Mouse (Mus musculus): ENCODE measurements around the gene As3mt. TPM values are rescaled to one million over a fixed set of nuclear protein-coding genes. Genes with fewer than 3 reads are reported as not detected.
A peak's percentile ranks its signal among the peaks of the same experiment; 100 is the strongest.
"Not testable (repeated sequence)": the region's sequence is repeated elsewhere in the genome, so short reads cannot be mapped to it uniquely, and the experiment has no call there.

As3mt gene
- polyA plus RNA-seq, 1 experiment: 0.74 TPM

DNA sequence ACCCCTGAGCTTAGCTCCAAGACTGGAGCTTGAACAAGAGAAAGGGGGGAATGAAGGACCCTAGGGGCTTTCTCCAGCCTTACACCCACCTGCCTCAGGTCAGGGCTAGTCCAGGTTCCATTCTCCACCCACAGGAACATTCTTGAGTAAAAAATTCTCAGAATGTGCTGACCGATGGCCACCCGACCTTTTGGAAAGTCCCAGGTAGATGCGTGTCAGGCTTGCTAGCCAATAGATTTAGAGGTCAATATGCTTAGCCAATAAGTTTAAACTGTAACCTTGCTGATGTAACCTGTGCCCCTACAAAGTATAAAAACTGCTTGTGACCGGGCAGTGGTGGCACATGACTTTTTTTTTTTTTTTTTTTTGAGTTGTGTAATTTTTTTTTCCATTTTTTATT, 49.0 kb downstream of the As3mt start:
- Histone ChIP-seq H3K27me3 (ENCODE audit: control insufficient read depth, insufficient read depth, insufficient read length) (peaks cover under 1% of the 10 kb centered on the region), H3K4me3 (ENCODE audit: insufficient read depth, poor library complexity, severe bottlenecking) (no peak overlapping the region), H3K79me2 (ENCODE audit: control insufficient read depth, insufficient read depth) (no peaks in the 10 kb centered on the region), H3K79me3 (ENCODE audit: low read depth) (no peaks in the 10 kb centered on the region), H3K36me3 (ENCODE audit: control insufficient read depth, insufficient read depth) (no peaks in the 10 kb centered on the region), H3ac (ENCODE audit: control insufficient read depth, insufficient read length, low read depth) (no peak overlapping the region)
- TF ChIP-seq MAX (IDR thresholded peaks at IDR 0.05): no peak

- TF ChIP-seq CTCF (IDR thresholded peaks at IDR 0.05; ENCODE audit: control insufficient read depth, insufficient read depth, insufficient read length) (no peak), MAX (IDR thresholded peaks at IDR 0.05) (no peak), FOSL1 (IDR thresholded peaks at IDR 0.05; ENCODE audit: insufficient read depth, low read length, poor library complexity, severe bottlenecking) (no peak), CEBPB (IDR thresholded peaks at IDR 0.05; ENCODE audit: low read depth) (no peak), MYOD1 (IDR thresholded peaks at IDR 0.05; ENCODE audit: control insufficient read depth, insufficient read length, low read depth) (no peak), USF1 (IDR thresholded peaks at IDR 0.05; ENCODE audit: low read depth) (no peak), MYOG (IDR thresholded peaks at IDR 0.05; ENCODE audit: control insufficient read depth, extremely low read depth, insufficient read length) (no peak)
- H3K27me3 ChIP-seq (ENCODE audit: control insufficient read depth, insufficient read depth, insufficient read length): no peaks in the 10 kb centered on the region
- H3K36me3 ChIP-seq (ENCODE audit: control insufficient read depth, insufficient read depth): no peaks in the 10 kb centered on the region
- no peaks in the 10 kb centered on the region for H3K79me3 ChIP-seq (ENCODE audit: low read depth)
- H3K79me2 ChIP-seq (ENCODE audit: control insufficient read depth, insufficient read depth): peaks cover 7% of the 10 kb centered on the region
- H3ac ChIP-seq (ENCODE audit: control insufficient read depth, insufficient read length, low read depth): no peak overlapping the region
- H3K4me3 ChIP-seq (ENCODE audit: insufficient read depth, poor library complexity, severe bottlenecking): no peak overlapping the region
These were observed 51.8 kb downstream of the As3mt start for GRCm38 (mm10) chr19:46759096-46759495.

GRCm38 (mm10) chr19:46759909-46760308, 52.7 kb downstream of the As3mt start:
- H3K36me3 ChIP-seq (ENCODE audit: control insufficient read depth, insufficient read depth); H3K27me3 ChIP-seq (ENCODE audit: control insufficient read depth, insufficient read depth, insufficient read length); H3K4me3 ChIP-seq (ENCODE audit: insufficient read depth, poor library complexity, severe bottlenecking); H3K79me3 ChIP-seq (ENCODE audit: low read depth); H3ac ChIP-seq (ENCODE audit: control insufficient read depth, insufficient read length, low read depth); H3K79me2 ChIP-seq (ENCODE audit: control insufficient read depth, insufficient read depth): not testable (repeated sequence)

- TF ChIP-seq FOSL1 (IDR thresholded peaks at IDR 0.05; ENCODE audit: insufficient read depth, low read length, poor library complexity, severe bottlenecking) (no peak), CEBPB (IDR thresholded peaks at IDR 0.05; ENCODE audit: low read depth) (no peak), MYOG (IDR thresholded peaks at IDR 0.05; ENCODE audit: control insufficient read depth, extremely low read depth, insufficient read length) (no peak), MAX (IDR thresholded peaks at IDR 0.05) (no peak), MYOD1 (IDR thresholded peaks at IDR 0.05; ENCODE audit: control insufficient read depth, insufficient read length, low read depth) (no peak), CTCF (IDR thresholded peaks at IDR 0.05; ENCODE audit: control insufficient read depth, insufficient read depth, insufficient read length) (peak; percentile 96)
- Histone ChIP-seq H3K79me2 (ENCODE audit: control insufficient read depth, insufficient read depth) (peaks cover 7% of the 10 kb centered on the region), H3K79me3 (ENCODE audit: low read depth) (no peaks in the 10 kb centered on the region), H3ac (ENCODE audit: control insufficient read depth, insufficient read length, low read depth) (no peak overlapping the region), H3K36me3 (ENCODE audit: control insufficient read depth, insufficient read depth) (no peaks in the 10 kb centered on the region), H3K27me3 (ENCODE audit: control insufficient read depth, insufficient read depth, insufficient read length) (no peaks in the 10 kb centered on the region), H3K4me3 (ENCODE audit: insufficient read depth, poor library complexity, severe bottlenecking) (no peak overlapping the region)
These were observed 53.3 kb downstream of the As3mt start for GRCm38 (mm10) chr19:46760375-46761160.

GRCm38 (mm10) chr19:46761247-46761946, 54.1 kb downstream of the As3mt start, which contains the start of gene Cnnm2:
TSS of gene Cnnm2 (plus strand) at chr19:46761596.
- peak within 1 kb of the TSS; percentile 84 for H3K4me3 ChIP-seq (ENCODE audit: insufficient read depth, poor library complexity, severe bottlenecking)
- TF ChIP-seq FOSL1 (IDR thresholded peaks at IDR 0.05; ENCODE audit: insufficient read depth, low read length, poor library complexity, severe bottlenecking): no peak
- no peak for TF ChIP-seq MYOD1 (IDR thresholded peaks at IDR 0.05; ENCODE audit: control insufficient read depth, insufficient read length, low read depth)
- peak; percentile 60 for TF ChIP-seq USF1 (IDR thresholded peaks at IDR 0.05; ENCODE audit: low read depth)
- TF ChIP-seq MAX (IDR thresholded peaks at IDR 0.05): peak; percentile 93
- no peak for TF ChIP-seq CTCF (IDR thresholded peaks at IDR 0.05; ENCODE audit: control insufficient read depth, insufficient read depth, insufficient read length)
- no peak for TF ChIP-seq MYOG (IDR thresholded peaks at IDR 0.05; ENCODE audit: control insufficient read depth, extremely low read depth, insufficient read length)
- no peak for TF ChIP-seq CEBPB (IDR thresholded peaks at IDR 0.05; ENCODE audit: low read depth)
- H3K79me2 ChIP-seq (ENCODE audit: control insufficient read depth, insufficient read depth): peaks cover 7% of the 10 kb centered on the region
- H3K79me3 ChIP-seq (ENCODE audit: low read depth): no peaks in the 10 kb centered on the region
- H3K36me3 ChIP-seq (ENCODE audit: control insufficient read depth, insufficient read depth): no peaks in the 10 kb centered on the region
- H3K27me3 ChIP-seq (ENCODE audit: control insufficient read depth, insufficient read depth, insufficient read length): no peaks in the 10 kb centered on the region
- H3ac ChIP-seq (ENCODE audit: control insufficient read depth, insufficient read length, low read depth): peak within 1 kb of the TSS; percentile 87

- Histone ChIP-seq H3K4me3 (ENCODE audit: insufficient read depth, poor library complexity, severe bottlenecking) (peak overlapping the region; percentile 84), H3K79me2 (ENCODE audit: control insufficient read depth, insufficient read depth) (peaks cover 7% of the 10 kb centered on the region), H3K79me3 (ENCODE audit: low read depth) (no peaks in the 10 kb centered on the region), H3K36me3 (ENCODE audit: control insufficient read depth, insufficient read depth) (no peaks in the 10 kb centered on the region), H3K27me3 (ENCODE audit: control insufficient read depth, insufficient read depth, insufficient read length) (no peaks in the 10 kb centered on the region), H3ac (ENCODE audit: control insufficient read depth, insufficient read length, low read depth) (peak overlapping the region; percentile 87)
- no peak for TF ChIP-seq CEBPB (IDR thresholded peaks at IDR 0.05; ENCODE audit: low read depth)
- TF ChIP-seq MYOD1 (IDR thresholded peaks at IDR 0.05; ENCODE audit: control insufficient read depth, insufficient read length, low read depth): no peak
- TF ChIP-seq USF1 (IDR thresholded peaks at IDR 0.05; ENCODE audit: low read depth): no peak
- no peak for TF ChIP-seq FOSL1 (IDR thresholded peaks at IDR 0.05; ENCODE audit: insufficient read depth, low read length, poor library complexity, severe bottlenecking)
- no peak for TF ChIP-seq MYOG (IDR thresholded peaks at IDR 0.05; ENCODE audit: control insufficient read depth, extremely low read depth, insufficient read length)
- TF ChIP-seq CTCF (IDR thresholded peaks at IDR 0.05; ENCODE audit: control insufficient read depth, insufficient read depth, insufficient read length): no peak
- no peak for TF ChIP-seq MAX (IDR thresholded peaks at IDR 0.05)
These were observed 54.7 kb downstream of the As3mt start for GRCm38 (mm10) chr19:46761971-46762290.
